Mouse (Mus musculus) C2C12 (cell line): ENCODE measurements around the gene Yjefn3. TPM values are rescaled to one million over a fixed set of nuclear protein-coding genes. Genes with fewer than 3 reads are reported as not detected.

Experiments
- H3K27me3 ChIP-seq: one replicate; pipeline ENCODE4 v1.6.1; 2011; ENCODE audit not compliant: control insufficient read depth, insufficient read depth, insufficient read length
- H3K36me3 ChIP-seq: one replicate; pipeline ENCODE4 v1.6.1; 2011; ENCODE audit not compliant: control insufficient read depth, insufficient read depth
- H3K4me3 ChIP-seq: one replicate; pipeline ENCODE4 v1.5.1; 2011; ENCODE audit warnings: mild to moderate bottlenecking, control low read depth; ENCODE audit not compliant: poor library complexity, insufficient read depth, severe bottlenecking
- H3K79me2 ChIP-seq: one replicate; pipeline ENCODE4 v1.6.1; 2011; ENCODE audit not compliant: control insufficient read depth, insufficient read depth
- H3K79me3 ChIP-seq: one replicate; pipeline ENCODE4 v1.6.1; 2011; ENCODE audit warnings: low read depth, control low read depth
- H3ac ChIP-seq: one replicate; pipeline ENCODE3; 2011; ENCODE audit warnings: low read depth; ENCODE audit not compliant: control insufficient read depth, insufficient read length
- CEBPB ChIP-seq: IDR thresholded peaks from one replicate; pipeline ENCODE4 v1.6.1; 2011; ENCODE audit warnings: low read depth, mild to moderate bottlenecking, control low read depth, moderate library complexity
- CTCF ChIP-seq: IDR thresholded peaks from one replicate; pipeline ENCODE4 v1.5.1; 2011; ENCODE audit not compliant: control insufficient read depth, insufficient read depth, insufficient read length
- FOSL1 ChIP-seq: IDR thresholded peaks from one replicate; pipeline ENCODE4 v1.8.0; 2011; ENCODE audit warnings: mild to moderate bottlenecking, low read length; ENCODE audit not compliant: poor library complexity, insufficient read depth, severe bottlenecking
- MAX ChIP-seq: IDR thresholded peaks from one replicate; pipeline ENCODE4 v1.6.1; 2011; ENCODE audit warnings: mild to moderate bottlenecking, control low read depth
- MYOD1 ChIP-seq: IDR thresholded peaks from one replicate; pipeline ENCODE4 v1.6.1; 2011; ENCODE audit warnings: low read depth; ENCODE audit not compliant: control insufficient read depth, insufficient read length
- MYOG ChIP-seq: IDR thresholded peaks from one replicate; pipeline ENCODE4 v1.6.1; 2011; ENCODE audit not compliant: control insufficient read depth, insufficient read length; ENCODE audit errors: extremely low read depth
- USF1 ChIP-seq: IDR thresholded peaks from one replicate; pipeline ENCODE4 v1.6.1; 2011; ENCODE audit warnings: low read depth, mild to moderate bottlenecking, control low read depth, moderate library complexity
- polyA plus RNA-seq: library from polyadenylated mRNA; unstranded; fragments of >200 nt; fragmentation: generic; extraction: Trizol; gene quantifications from one replicate; pipeline ENCODE4 v1.2.1, GENCODE M21; 2012; ENCODE audit warnings: missing spikeins

Gene Yjefn3
- polyA plus RNA-seq, 1 experiment = 2.6 TPM

DNA sequence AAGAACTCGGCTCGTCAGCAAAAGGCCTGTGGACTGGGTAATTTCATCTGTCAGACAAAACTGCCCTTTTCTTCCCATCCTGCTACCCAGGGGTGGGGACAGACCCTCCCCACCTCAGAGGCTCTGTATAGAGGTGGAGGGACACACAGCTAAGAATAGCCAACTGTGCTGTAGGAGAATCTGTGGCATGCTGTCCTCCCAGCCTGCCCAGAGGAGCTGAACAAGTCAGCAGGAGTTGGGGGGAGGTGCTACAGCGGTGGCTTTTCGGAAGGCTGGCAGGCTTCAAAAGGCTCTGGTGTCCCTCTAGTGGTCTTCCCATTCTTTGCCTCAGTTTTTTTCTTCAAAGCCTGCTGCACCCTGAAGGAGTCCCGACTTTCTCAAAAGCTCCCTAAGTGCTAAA lies 13.2 kb upstream of the Yjefn3 start:
- Histone ChIP-seq H3K79me2 (peaks cover 19% of the 10 kb centered on the region), H3ac (no peak overlapping the region), H3K79me3 (peaks cover 18% of the 10 kb centered on the region), H3K27me3 (no peaks in the 10 kb centered on the region), H3K36me3 (peaks cover 55% of the 10 kb centered on the region), H3K4me3 (no peak overlapping the region)
- no peak for TF ChIP-seq MAX
- TF ChIP-seq MYOD1 = no peak
- TF ChIP-seq USF1 = no peak
- TF ChIP-seq CTCF = no peak
- no peak for TF ChIP-seq CEBPB
- TF ChIP-seq MYOG = no peak
- TF ChIP-seq FOSL1 = no peak

DNA sequence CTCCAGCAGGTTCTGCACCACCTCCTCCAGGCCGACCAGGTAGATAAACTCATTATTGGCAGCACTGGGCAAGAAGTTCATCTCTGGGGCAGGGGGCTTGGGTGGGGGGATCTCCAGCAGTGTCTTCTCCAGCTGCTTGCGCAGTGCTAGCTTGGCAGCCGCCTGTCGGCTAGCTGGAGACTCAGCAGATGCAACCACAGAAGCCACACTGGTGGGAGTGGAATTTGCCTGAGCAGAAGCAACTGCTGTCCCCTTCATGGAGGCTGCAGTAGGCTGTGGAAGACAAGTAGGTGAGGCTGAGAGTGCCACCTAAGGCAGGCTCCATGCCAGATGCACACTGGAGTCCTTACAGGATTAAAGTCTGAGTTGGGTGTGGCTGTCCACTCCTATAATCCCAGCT lies 12.0 kb upstream of the Yjefn3 start:
- no peak overlapping the region for H3ac ChIP-seq
- no peaks in the 10 kb centered on the region for H3K27me3 ChIP-seq
- no peak overlapping the region for H3K4me3 ChIP-seq
- H3K79me3 ChIP-seq = peaks cover 11% of the 10 kb centered on the region
- peaks cover 14% of the 10 kb centered on the region for H3K79me2 ChIP-seq
- peaks cover 61% of the 10 kb centered on the region for H3K36me3 ChIP-seq
- TF ChIP-seq USF1 (no peak), MYOG (no peak), CTCF (no peak), FOSL1 (no peak), MAX (no peak), MYOD1 (no peak), CEBPB (no peak)

DNA sequence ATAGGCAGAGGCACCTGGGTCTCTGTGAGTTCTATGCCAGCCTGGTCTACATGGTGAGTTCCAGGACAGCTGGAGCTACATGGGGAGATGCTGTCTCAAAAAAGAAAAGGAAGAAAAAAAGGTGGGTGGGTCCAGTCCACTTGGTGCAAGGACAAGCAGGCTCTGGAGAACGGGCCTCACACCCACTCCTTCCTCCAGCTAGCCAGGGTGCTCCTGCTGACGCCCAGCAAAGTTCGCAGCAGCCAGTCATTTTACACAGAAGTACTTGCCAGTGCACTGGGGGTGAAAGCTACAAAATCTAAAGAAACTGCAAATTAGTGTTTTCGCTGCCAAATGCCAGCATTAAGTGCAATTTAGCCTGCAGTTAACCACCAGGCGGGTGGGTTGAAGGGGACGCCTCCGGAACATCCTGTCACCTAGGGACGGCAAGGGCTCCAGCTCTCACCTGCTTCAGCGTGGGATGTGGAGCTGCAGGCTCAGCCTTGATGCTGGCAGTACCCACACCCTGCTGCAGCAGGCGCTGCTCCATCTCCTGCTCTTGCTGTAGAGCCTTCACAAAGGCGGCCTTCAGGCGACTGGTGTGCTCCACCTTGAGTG lies 10.1 kb upstream of the Yjefn3 start:
- peaks cover under 1% of the 10 kb centered on the region for H3K79me3 ChIP-seq
- H3K36me3 ChIP-seq = peaks cover 70% of the 10 kb centered on the region
- TF ChIP-seq CTCF (no peak), CEBPB (no peak), MYOG (no peak), MYOD1 (no peak), FOSL1 (no peak), USF1 (no peak), MAX (no peak)
- H3K79me2 ChIP-seq = peaks cover under 1% of the 10 kb centered on the region
- H3K27me3 ChIP-seq = no peaks in the 10 kb centered on the region
- H3K4me3 ChIP-seq = no peak overlapping the region
- no peak overlapping the region for H3ac ChIP-seq

DNA sequence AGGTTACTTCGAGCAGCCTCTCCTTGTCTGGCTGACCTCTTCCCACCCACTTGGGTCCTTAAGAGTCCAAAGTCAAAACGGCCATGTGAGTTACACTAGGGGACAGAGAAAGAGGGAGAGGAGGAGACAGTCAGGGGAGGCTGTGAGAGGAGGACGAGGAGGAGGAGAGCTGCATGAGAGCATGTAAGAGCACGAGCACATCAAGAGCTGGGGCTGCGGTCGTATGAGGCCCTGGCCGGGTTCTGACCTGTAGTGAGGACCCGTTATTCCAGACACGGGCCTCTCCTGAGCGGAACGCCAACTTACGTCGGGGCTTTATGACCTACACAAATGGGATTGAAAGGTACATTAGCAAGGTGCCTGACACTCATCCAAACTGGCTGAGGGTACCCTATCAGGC lies 9.4 kb upstream of the Yjefn3 start:
- Histone ChIP-seq H3K4me3 (no peak overlapping the region), H3K79me3 (no peaks in the 10 kb centered on the region), H3K36me3 (peaks cover 65% of the 10 kb centered on the region), H3K79me2 (no peaks in the 10 kb centered on the region), H3ac (no peak overlapping the region), H3K27me3 (no peaks in the 10 kb centered on the region)
- TF ChIP-seq MYOD1 (no peak), MAX (no peak), MYOG (no peak), FOSL1 (no peak), USF1 (no peak), CEBPB (no peak), CTCF (no peak)

DNA sequence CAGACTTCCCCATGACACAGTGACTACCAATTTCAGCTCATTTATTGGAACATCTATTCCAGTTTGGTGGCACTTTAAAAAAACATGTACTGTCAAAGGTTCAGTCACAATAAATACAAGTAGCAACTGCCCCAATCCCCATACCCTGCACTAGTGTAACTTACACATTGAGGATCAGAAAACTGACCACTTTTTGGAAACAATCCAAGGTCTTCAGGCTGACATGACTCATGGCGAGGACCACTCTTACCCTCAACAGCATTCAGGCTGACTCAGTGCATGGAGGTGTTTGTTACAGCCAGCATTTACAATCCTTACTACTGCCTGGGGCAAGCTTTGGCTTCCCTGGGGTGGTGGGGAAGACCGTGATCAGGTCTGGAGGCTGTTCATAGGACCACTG lies 4.6 kb upstream of the Yjefn3 start:
- H3K79me3 ChIP-seq = no peaks in the 10 kb centered on the region
- H3K27me3 ChIP-seq = no peaks in the 10 kb centered on the region
- no peaks in the 10 kb centered on the region for H3K79me2 ChIP-seq
- no peak overlapping the region for H3K4me3 ChIP-seq
- no peak overlapping the region for H3ac ChIP-seq
- peaks cover 29% of the 10 kb centered on the region for H3K36me3 ChIP-seq
- TF ChIP-seq MAX = no peak
- no peak for TF ChIP-seq MYOD1
- TF ChIP-seq FOSL1 = no peak
- no peak for TF ChIP-seq USF1
- TF ChIP-seq CEBPB = no peak
- no peak for TF ChIP-seq CTCF
- TF ChIP-seq MYOG = no peak
